Mouse (Mus musculus) heart, postnatal 36 days (tissue): ENCODE results near the gene Nfkbia. TPM values are rescaled to one million over a fixed set of nuclear protein-coding genes. Genes with fewer than 3 reads are reported as not detected.

Source experiments
- DNase-seq, 2 experiments: peaks; one replicate each; pipeline ENCODE4 v3.0.0; 2021 to 2022
- intact Hi-C: fragments of 180-260 bp; cut with DNase I; formaldehyde crosslinking; loops from one replicate; pipeline ENCODE4 v1.15.1; 2025
- total RNA-seq, 2 experiments: library from RNA; stranded (reverse); gene quantifications; 2 replicates each; pipeline ENCODE4 v1.2.3; 2021

The Nfkbia gene
- total RNA-seq, 2 experiments from 2014 or later, result 32.8 to 65.3 TPM

GRCm38 (mm10) chr12:55470442-55470841 is 22.0 kb downstream of the Nfkbia start:
- DNase-seq, result no peak
- intact Hi-C loops, result no loop called here

GRCm38 (mm10) chr12:55467331-55468180 is 24.9 kb downstream of the Nfkbia start:
- no peak for DNase-seq
- intact Hi-C loops, result no loop called here

- intact Hi-C loops, result no loop called here
- no peak for DNase-seq
These were observed 25.6 kb downstream of the Nfkbia start for GRCm38 (mm10) chr12:55466816-55467215.

GRCm38 (mm10) chr12:55466088-55466701 is 26.3 kb downstream of the Nfkbia start:
- intact Hi-C loops, result no loop called here
- peak in 1 of 2 experiments; percentile 38 for DNase-seq

GRCm38 (mm10) chr12:55465401-55465983 is 27.0 kb downstream of the Nfkbia start:
- DNase-seq, result no peak
- intact Hi-C loops, result no loop called here

- no peak for DNase-seq
- intact Hi-C loops, result no loop called here
These were observed 27.5 kb downstream of the Nfkbia start for GRCm38 (mm10) chr12:55464846-55465361.

GRCm38 (mm10) chr12:55463992-55464845 is 28.2 kb downstream of the Nfkbia start:
- DNase-seq, result peak; percentile 62 to 71
- intact Hi-C loops, result no loop called here

- DNase-seq, result no peak
- intact Hi-C loops, result no loop called here
These were observed 29.4 kb downstream of the Nfkbia start for GRCm38 (mm10) chr12:55463087-55463486.

- intact Hi-C loops, result no loop called here
- DNase-seq, result no peak
These were observed 30.0 kb downstream of the Nfkbia start for GRCm38 (mm10) chr12:55462456-55462855.

- intact Hi-C loops, result no loop called here
- DNase-seq, result no peak
These were observed 30.7 kb downstream of the Nfkbia start for GRCm38 (mm10) chr12:55461767-55462166.

GRCm38 (mm10) chr12:55460900-55461299 is 31.5 kb downstream of the Nfkbia start:
- intact Hi-C loops, result no loop called here
- no peak for DNase-seq

- no peak for DNase-seq
- intact Hi-C loops, result no loop called here
These were observed 32.7 kb downstream of the Nfkbia start for GRCm38 (mm10) chr12:55459739-55460138.

GRCm38 (mm10) chr12:55456893-55457292 is 35.6 kb downstream of the Nfkbia start:
- intact Hi-C loops, result no loop called here
- no peak for DNase-seq

GRCm38 (mm10) chr12:55456136-55456535 is 36.3 kb downstream of the Nfkbia start:
- DNase-seq, result no peak
- intact Hi-C loops, result no loop called here

- intact Hi-C loops, result no loop called here
- no peak for DNase-seq
These were observed 37.2 kb downstream of the Nfkbia start for GRCm38 (mm10) chr12:55455206-55455605.

- DNase-seq, result no peak
- intact Hi-C loops, result no loop called here
These were observed 38.5 kb downstream of the Nfkbia start for GRCm38 (mm10) chr12:55453924-55454323.

GRCm38 (mm10) chr12:55452839-55453238 is 39.6 kb downstream of the Nfkbia start:
- no peak for DNase-seq
- intact Hi-C loops, result no loop called here

GRCm38 (mm10) chr12:55450421-55450820 is 42.0 kb downstream of the Nfkbia start:
- no peak for DNase-seq
- intact Hi-C loops, result no loop called here

GRCm38 (mm10) chr12:55449048-55449447 is 43.4 kb downstream of the Nfkbia start:
- DNase-seq, result no peak
- intact Hi-C loops, result no loop called here

- DNase-seq, result no peak
These were observed 44.0 kb downstream of the Nfkbia start for GRCm38 (mm10) chr12:55448457-55448856.

GRCm38 (mm10) chr12:55447396-55447760 is 45.1 kb downstream of the Nfkbia start:
- intact Hi-C loops, result loop anchor here (2.0 kb wide), 1 partner anchor 51 kb away; no protein-coding TSS in a partner anchor
- no peak for DNase-seq

More at GRCm38 (mm10) chr12:55448457-55448856, 44.0 kb downstream of the Nfkbia start:
- intact Hi-C loops, result no loop called here
